Mouse (Mus musculus): ENCODE measurements at regions not wholly inside any gene's neighbourhood (a gene's known extent, or its start where the extent isn't known, plus 50 kb on each side); places are given as distances from the start of the nearest gene placed in this dataset.

DNA sequence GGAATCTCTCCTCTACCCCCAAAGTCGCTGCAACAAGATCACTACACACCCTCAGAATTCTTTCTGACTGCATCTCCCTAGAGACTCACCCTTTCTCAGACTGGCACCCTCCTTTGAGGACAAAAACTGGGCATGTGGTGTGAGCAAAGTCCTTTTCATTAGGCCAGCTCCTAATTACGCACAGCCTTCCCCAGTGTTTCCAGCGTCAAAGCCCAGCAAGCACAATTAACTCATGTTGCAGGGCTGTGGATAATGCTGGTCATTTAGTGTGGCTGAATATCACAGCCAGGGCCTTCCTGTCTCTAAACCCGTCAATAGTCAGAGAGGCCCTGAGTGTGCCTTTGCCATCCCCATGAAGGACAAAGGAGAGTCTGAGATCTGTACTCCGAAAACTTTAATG is 114.2 kb upstream of the Arhgap5 start:
- Histone ChIP-seq H3K36me3 (no peaks in the 10 kb centered on the region), H3K27me3 (no peaks in the 10 kb centered on the region), H3K4me2 (replicated peaks) (no peak overlapping the region), H3K4me3 (no peak overlapping the region), H3K27ac (no peak overlapping the region), H3K4me1 (no peaks in the 10 kb centered on the region), H3K9me3 (no peaks in the 10 kb centered on the region), H3K9ac (no peak overlapping the region)
- no peak for ATAC-seq (ENCODE audit: insufficient number of reproducible peaks, insufficient read depth, low FRiP score, low TSS enrichment)
- WGBS, result 58% methylated on average over 5 of the region's 5 CpGs

DNA sequence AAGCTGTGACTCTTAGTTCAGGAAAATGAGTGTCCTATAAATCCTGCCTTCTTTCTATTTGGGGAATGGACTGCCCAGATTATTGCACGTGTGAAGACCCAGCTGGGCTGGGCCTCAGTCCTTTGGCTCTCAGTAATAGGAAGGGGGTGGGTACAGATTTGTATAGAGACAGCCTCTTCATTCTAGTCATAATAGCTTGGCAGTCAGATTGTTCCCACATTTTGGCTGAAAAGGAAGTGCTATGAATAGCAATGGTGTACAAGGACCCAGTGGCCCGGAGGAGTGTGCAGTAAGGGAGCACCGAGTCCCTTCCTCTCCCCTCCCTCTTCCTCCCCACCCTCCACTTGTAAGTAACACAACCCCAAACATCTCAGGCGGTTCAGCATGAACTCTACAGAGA is 113.5 kb upstream of the Arhgap5 start:
- Histone ChIP-seq H3K9me3 (no peaks in the 10 kb centered on the region), H3K4me3 (no peak overlapping the region), H3K9ac (no peak overlapping the region), H3K36me3 (no peaks in the 10 kb centered on the region), H3K27me3 (no peaks in the 10 kb centered on the region), H3K4me1 (no peaks in the 10 kb centered on the region), H3K27ac (no peak overlapping the region), H3K4me2 (replicated peaks) (no peak overlapping the region)
- WGBS, result 59% methylated on average over 4 of the region's 4 CpGs
- no peak for ATAC-seq (ENCODE audit: insufficient number of reproducible peaks, insufficient read depth, low FRiP score, low TSS enrichment)

DNA sequence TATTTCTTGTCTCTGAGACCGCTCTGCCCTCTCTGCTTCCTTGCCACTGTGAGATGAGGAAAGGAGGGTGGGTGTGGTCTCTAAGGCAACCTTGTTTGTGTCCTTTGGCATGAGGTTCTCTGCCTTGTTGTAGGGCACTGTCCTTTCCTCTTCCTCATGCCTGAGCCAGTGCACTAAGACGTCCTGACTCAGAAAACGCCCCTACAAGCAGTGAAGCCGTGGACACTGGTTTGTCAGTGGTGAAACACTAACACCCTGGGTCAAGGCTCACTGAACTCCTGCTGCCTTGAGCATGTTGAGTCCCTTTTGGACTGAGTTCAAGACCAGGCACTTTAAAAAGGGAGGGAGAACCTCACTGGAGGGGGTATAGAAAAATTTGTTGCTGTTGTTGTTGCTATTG is 111.1 kb upstream of the Arhgap5 start:
- Histone ChIP-seq H3K4me3 (no peak overlapping the region), H3K9ac (no peak overlapping the region), H3K9me3 (no peaks in the 10 kb centered on the region), H3K4me2 (replicated peaks) (no peak overlapping the region), H3K27me3 (no peaks in the 10 kb centered on the region), H3K36me3 (no peaks in the 10 kb centered on the region), H3K27ac (no peak overlapping the region), H3K4me1 (peaks cover 6% of the 10 kb centered on the region)
- 67% methylated on average over 4 of the region's 4 CpGs for WGBS
- no peak for ATAC-seq (ENCODE audit: insufficient number of reproducible peaks, insufficient read depth, low FRiP score, low TSS enrichment)

DNA sequence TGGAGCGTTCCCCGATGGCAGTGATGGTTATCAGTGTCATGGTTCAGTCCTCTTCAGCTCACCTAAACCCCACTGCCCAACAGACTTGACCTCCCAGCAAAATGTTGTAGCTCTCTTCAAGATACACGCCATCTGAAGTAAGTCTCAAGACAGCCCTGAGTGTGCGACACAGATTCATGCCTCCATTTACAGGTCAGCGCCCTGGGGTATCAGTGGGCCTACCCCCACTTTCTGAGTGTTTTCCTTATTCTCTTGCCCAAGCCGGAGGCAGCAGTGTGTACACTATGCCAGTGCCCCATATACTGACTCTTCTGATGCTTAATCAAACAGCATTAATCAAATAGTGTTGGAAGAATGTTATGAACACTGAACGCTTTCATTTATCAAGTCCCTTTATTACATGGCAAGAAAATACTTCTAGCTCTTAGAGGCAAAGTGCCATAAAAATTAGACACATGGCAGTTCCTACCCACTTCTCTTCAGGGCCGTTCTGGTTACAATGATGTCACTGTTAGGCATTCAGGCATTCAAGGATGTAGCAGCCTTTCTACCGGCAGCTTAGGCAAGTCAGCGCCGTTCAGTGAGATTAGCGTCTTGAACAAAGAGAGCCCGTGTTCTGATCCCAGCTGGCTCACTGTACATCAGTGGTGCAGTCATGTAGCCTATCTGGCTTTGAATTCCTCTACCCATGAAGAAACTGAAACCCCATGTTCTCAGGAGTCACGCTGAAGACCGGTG is 109.6 kb upstream of the Arhgap5 start:
- 0 out of 2 replicates have a peak, but pooled peaks have one; percentile 31 for ATAC-seq (ENCODE audit: insufficient number of reproducible peaks, insufficient read depth, low FRiP score, low TSS enrichment)
- H3K27ac ChIP-seq, result no peak overlapping the region
- H3K4me2 ChIP-seq (replicated peaks), result no peak overlapping the region
- H3K9me3 ChIP-seq, result no peaks in the 10 kb centered on the region
- 62% methylated on average over 15 of the region's 15 CpGs for WGBS
- H3K9ac ChIP-seq, result no peak overlapping the region
- no peaks in the 10 kb centered on the region for H3K36me3 ChIP-seq
- no peak overlapping the region for H3K4me3 ChIP-seq
- peaks cover 8% of the 10 kb centered on the region for H3K4me1 ChIP-seq
- H3K27me3 ChIP-seq, result no peaks in the 10 kb centered on the region

DNA sequence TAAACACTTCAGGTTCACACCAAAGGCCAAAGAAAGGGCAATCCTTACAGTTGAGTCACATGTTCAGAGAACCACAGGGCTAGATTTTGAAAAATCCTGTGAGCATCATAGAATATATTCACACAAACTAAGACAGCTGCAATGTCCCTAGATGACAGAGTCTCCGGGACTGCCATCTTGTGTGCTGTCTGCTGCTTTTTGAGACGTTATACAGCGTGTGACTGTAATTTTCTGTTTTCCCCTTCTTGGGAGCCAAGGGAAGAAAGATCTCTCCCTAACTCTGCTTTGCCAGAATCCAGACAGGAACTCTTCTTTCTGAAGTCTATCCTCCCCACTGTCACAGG is 109.1 kb upstream of the Arhgap5 start:
- Histone ChIP-seq H3K4me3 (no peak overlapping the region), H3K4me1 (peaks cover 8% of the 10 kb centered on the region), H3K4me2 (replicated peaks) (no peak overlapping the region), H3K27ac (no peak overlapping the region), H3K9ac (no peak overlapping the region), H3K36me3 (no peaks in the 10 kb centered on the region), H3K9me3 (no peaks in the 10 kb centered on the region), H3K27me3 (no peaks in the 10 kb centered on the region)
- WGBS, result 79% methylated on average over 3 of the region's 3 CpGs
- no peak for ATAC-seq (ENCODE audit: insufficient number of reproducible peaks, insufficient read depth, low FRiP score, low TSS enrichment)

DNA sequence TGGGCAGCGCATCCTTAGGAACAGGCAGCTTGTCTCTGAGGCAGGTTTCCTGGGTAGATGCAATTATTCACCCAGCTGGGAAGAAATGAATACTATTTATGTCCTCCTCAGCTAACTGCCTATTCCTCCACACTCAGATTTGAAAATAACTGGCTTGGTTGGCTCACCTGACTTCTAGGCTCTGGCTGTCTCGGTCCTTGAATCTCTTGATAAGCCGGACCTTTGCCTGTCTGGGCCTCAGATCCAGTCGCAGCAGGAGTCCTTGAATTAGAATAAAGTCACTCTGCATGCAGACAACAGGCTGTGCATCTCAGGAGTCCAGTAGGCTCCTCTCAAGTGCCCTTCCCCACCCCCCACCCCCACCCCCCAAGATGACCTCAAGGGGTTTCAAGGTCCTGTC is 108.7 kb upstream of the Arhgap5 start:
- Histone ChIP-seq H3K4me1 (peaks cover 8% of the 10 kb centered on the region), H3K4me2 (replicated peaks) (no peak overlapping the region), H3K27ac (no peak overlapping the region), H3K9me3 (no peaks in the 10 kb centered on the region), H3K4me3 (no peak overlapping the region), H3K36me3 (no peaks in the 10 kb centered on the region), H3K27me3 (no peaks in the 10 kb centered on the region), H3K9ac (no peak overlapping the region)
- ATAC-seq (ENCODE audit: insufficient number of reproducible peaks, insufficient read depth, low FRiP score, low TSS enrichment), result no peak
- WGBS, result 65% methylated on average over 4 of the region's 4 CpGs

DNA sequence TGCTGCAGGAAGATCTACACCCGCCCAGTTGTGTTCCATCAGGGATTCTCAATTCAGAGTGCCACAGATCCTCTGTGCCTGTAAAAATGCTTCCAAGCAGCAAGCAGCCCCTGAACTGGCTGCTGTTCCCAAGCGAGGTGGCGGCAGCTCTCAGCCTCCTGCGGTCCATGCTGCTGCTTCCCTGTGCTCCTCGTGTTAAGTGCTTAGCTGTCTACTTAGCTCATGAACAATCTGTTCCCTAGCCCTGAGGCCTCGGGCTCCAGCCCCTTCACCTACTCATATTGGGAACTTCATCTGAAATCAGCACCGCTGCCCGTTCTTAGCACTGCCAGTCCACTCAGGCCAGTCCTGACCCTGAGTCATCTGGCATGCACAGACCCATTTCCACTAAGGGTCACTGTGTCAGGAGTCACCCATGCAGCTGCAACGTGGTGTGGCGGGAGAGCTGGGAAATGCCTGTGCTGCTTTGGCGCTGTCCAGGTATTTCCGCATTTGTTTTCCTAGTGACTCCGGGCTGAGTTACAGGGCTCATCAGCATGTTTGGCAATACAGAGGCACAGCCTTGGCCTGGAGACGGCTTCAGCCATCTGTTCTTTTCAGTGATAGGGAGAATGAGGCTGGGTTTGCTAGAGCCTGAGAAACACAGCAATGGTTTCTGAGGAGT is 107.5 kb upstream of the Arhgap5 start:
- Histone ChIP-seq H3K9ac (no peak overlapping the region), H3K36me3 (no peaks in the 10 kb centered on the region), H3K4me1 (peaks cover 8% of the 10 kb centered on the region), H3K27me3 (no peaks in the 10 kb centered on the region), H3K4me2 (replicated peaks) (no peak overlapping the region), H3K4me3 (no peak overlapping the region), H3K9me3 (no peaks in the 10 kb centered on the region), H3K27ac (no peak overlapping the region)
- WGBS, result 40% methylated on average over 14 of the region's 14 CpGs
- no peak for ATAC-seq (ENCODE audit: insufficient number of reproducible peaks, insufficient read depth, low FRiP score, low TSS enrichment)

DNA sequence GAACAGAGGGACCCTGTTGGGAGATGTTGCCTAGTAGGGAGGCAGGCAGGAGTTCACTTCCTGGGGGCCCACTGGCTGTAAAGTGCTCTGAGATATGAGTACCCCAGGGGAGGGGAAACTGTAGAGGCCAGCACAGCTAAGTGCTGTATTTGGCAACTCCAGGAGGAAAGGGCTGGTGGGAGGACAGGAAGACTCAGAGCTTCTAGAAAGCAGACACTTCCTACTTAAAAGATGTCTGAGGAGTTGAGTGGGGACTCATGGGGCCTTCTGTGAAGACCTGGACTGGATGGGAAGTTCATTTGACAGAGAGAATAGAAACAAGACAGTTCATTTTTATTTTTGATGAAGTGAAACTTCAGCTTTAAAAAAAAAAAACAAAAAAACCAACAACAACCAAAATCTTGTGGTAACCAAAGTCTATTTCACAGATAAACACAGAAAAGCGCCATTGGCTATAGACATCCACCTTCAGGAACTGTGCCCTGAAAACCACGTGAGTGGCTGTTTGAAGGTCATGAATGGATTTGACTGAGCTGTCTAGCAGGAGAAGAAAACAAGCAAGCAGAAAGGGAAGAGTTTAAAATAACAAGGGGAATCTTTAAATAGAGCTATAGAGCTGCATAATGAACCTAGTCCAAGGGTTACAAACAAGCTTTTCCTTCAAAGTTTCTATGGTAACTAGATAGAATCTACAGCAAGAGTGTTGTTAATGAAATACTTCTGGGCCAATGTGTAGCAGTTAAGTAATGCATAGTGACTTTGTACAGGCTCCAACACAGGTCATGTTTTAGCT is 105.9 kb upstream of the Arhgap5 start:
- Histone ChIP-seq H3K4me2 (replicated peaks) (no peak overlapping the region), H3K36me3 (no peaks in the 10 kb centered on the region), H3K9ac (no peak overlapping the region), H3K27me3 (no peaks in the 10 kb centered on the region), H3K4me1 (peaks cover 8% of the 10 kb centered on the region), H3K4me3 (no peak overlapping the region), H3K9me3 (no peaks in the 10 kb centered on the region), H3K27ac (no peak overlapping the region)
- 64% methylated on average over 2 of the region's 2 CpGs for WGBS
- no peak for ATAC-seq (ENCODE audit: insufficient number of reproducible peaks, insufficient read depth, low FRiP score, low TSS enrichment)

DNA sequence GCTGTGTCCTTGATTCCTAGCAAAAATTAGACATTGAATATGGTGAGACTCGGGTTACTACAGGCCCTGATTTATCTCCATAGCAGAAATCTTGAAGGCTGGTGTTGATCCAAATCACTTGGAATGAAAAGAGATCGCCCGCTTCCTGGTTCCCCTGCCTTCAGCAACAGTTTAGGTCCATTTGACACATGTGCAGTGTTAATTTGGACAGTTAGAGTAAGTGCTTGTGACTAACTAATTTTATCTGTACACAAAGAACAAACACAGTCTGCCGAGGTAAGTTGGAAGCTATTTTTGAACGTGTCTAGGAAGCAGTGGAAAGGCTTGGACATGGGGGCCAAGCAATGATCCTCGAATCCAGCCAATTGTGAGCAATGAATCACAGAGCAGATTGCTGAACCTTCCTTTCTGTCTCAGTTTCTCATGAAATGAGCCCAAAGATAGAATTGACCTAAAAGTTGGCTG is 105.2 kb upstream of the Arhgap5 start:
- Histone ChIP-seq H3K4me1 (peaks cover 8% of the 10 kb centered on the region), H3K9me3 (no peaks in the 10 kb centered on the region), H3K4me3 (no peak overlapping the region), H3K27me3 (no peaks in the 10 kb centered on the region), H3K36me3 (no peaks in the 10 kb centered on the region), H3K4me2 (replicated peaks) (no peak overlapping the region), H3K9ac (no peak overlapping the region), H3K27ac (no peak overlapping the region)
- 66% methylated on average over 6 of the region's 6 CpGs for WGBS
- ATAC-seq (ENCODE audit: insufficient number of reproducible peaks, insufficient read depth, low FRiP score, low TSS enrichment), result no peak

DNA sequence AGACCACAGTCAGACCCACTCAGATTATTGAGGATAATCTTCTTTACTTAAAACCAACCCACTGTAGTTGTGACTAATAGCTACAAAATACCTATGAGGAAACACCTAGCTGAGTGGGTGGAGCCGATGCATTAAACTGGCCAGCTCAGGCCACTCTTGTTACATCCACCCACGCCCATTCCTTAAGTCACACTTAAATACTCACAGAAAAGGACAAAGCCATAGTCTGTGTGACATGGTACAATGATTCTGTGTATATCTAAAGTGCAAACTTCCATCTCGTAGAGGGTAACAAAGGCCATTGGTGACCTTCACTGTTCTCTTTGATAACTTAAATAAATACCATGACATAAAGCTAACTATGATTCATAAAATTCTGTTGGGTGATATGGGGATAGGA is 103.7 kb upstream of the Arhgap5 start:
- Histone ChIP-seq H3K4me2 (replicated peaks) (no peak overlapping the region), H3K36me3 (no peaks in the 10 kb centered on the region), H3K9ac (no peak overlapping the region), H3K27me3 (no peaks in the 10 kb centered on the region), H3K9me3 (no peaks in the 10 kb centered on the region), H3K4me3 (no peak overlapping the region), H3K4me1 (peaks cover 8% of the 10 kb centered on the region), H3K27ac (no peak overlapping the region)
- ATAC-seq (ENCODE audit: insufficient number of reproducible peaks, insufficient read depth, low FRiP score, low TSS enrichment), result no peak
- WGBS, result 87% methylated on average over 3 of the region's 3 CpGs

DNA sequence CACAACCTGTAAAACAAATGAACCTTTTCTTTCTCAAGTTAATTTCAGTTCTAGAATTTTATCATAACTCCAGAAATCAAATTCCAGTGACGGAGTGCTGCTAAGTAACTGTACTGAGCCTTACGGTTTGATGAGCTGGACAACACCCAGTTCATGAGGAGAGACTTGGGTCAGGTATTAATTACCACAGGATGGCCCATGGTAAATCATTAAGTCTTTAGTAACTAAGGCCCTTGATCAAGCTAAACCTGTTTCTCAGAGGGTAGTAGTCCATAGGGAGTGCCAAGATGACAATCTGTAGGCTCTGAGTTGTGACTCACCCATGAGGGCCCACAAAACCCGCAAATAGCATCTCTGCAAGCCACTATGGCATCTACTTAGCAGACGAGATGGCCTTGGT is 101.1 kb upstream of the Arhgap5 start:
- WGBS, result 89% methylated on average over 4 of the region's 4 CpGs
- H3K9me3 ChIP-seq, result no peaks in the 10 kb centered on the region
- H3K27me3 ChIP-seq, result no peaks in the 10 kb centered on the region
- no peak overlapping the region for H3K4me3 ChIP-seq
- no peak overlapping the region for H3K4me2 ChIP-seq (replicated peaks)
- H3K4me1 ChIP-seq, result 0 out of 2 replicates have a peak, but pooled peaks cover 2% of the 10 kb centered on the region
- no peaks in the 10 kb centered on the region for H3K36me3 ChIP-seq
- no peak overlapping the region for H3K27ac ChIP-seq
- no peak overlapping the region for H3K9ac ChIP-seq
- ATAC-seq (ENCODE audit: insufficient number of reproducible peaks, insufficient read depth, low FRiP score, low TSS enrichment), result no peak

DNA sequence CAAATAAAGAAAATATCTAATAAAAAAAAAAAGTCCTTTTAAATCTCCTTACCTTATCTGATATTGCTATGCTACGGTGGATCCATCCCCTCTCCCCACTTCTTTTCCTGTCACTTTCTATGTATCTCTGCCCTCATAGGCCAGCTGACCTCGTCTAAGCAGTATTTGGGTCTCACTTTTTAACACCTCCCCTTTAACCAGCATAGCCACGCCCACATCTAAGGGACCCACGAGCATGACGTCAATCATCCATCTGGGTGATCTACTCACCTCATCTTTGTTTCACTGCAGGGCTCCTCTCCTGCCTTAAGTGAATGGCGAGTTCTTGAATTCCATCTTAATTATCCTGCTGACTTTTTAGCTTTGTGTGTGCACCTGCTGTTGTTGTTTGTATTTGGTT is 97.4 kb upstream of the Arhgap5 start:
- no peak for ATAC-seq (ENCODE audit: insufficient number of reproducible peaks, insufficient read depth, low FRiP score, low TSS enrichment)
- H3K4me3 ChIP-seq, result no peak overlapping the region
- H3K4me2 ChIP-seq (replicated peaks), result no peak overlapping the region
- no peaks in the 10 kb centered on the region for H3K4me1 ChIP-seq
- no peak overlapping the region for H3K9ac ChIP-seq
- WGBS, result 69% methylated on average over 6 of the region's 6 CpGs
- H3K27ac ChIP-seq, result no peak overlapping the region
- no peaks in the 10 kb centered on the region for H3K36me3 ChIP-seq
- no peaks in the 10 kb centered on the region for H3K27me3 ChIP-seq
- no peaks in the 10 kb centered on the region for H3K9me3 ChIP-seq

All from embryonic facial prominence, embryonic 12.5 days (tissue).